Mouse (Mus musculus) lung, adult 2 months (tissue): Measurements from ENCODE around the gene Fbxw7.

ENCODE experiments used
- CTCF ChIP-seq: fragments of 200-500 bp; IDR thresholded peaks from 2 replicates; pipeline ENCODE4 v1.5.1; 2011; ENCODE audit warnings: mild to moderate bottlenecking, low read length, control low read depth; ENCODE audit not compliant: insufficient read depth
- POLR2A ChIP-seq: fragments of 200-500 bp; IDR thresholded peaks from 2 replicates; pipeline ENCODE4 v1.6.1; 2011; ENCODE audit warnings: low read depth, mild to moderate bottlenecking, control low read depth, low read length, borderline replicate concordance; ENCODE audit errors: extremely low read depth

DNA sequence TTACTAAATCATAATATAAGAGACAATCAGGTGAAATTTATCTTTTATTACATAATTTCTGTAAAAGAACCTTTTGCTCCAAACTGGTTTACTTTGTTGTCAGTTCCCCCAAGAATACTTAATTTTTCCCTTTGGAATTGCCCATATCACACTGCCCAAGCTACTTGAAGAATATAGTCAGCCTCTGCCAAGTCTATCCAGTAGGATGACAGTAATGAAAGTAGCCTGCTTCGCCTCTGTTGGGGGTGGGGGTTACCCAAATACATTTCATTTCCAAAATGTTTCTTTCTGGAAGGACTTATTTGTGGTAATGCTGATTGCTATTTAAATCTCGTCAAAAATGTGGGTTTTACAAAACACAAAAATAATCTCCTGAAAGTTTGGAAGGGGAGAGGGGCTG, 136.6 kb downstream of the Fbxw7 start:
- TF ChIP-seq CTCF (no peak), POLR2A (no peak)
